Mouse (Mus musculus): ENCODE data around the gene Ctnna3. TPM values are rescaled to one million over a fixed set of nuclear protein-coding genes. Genes with fewer than 3 reads are reported as not detected.
"Not testable (repeated sequence)": the region's sequence is repeated elsewhere in the genome, so short reads cannot be mapped to it uniquely, and the experiment has no call there.

The Ctnna3 gene
- total RNA-seq, 2 experiments from 2014 or later, result 1.0 to 1.5 TPM

GRCm38 (mm10) chr10:64135481-64135880 lies 705.6 kb downstream of the Ctnna3 start:
- DNase-seq (ENCODE audit: low spot score in 2 of 2), result no peak

GRCm38 (mm10) chr10:64146511-64146910 lies 716.6 kb downstream of the Ctnna3 start:
- no peak for DNase-seq (ENCODE audit: low spot score in 2 of 2)

- no peak for DNase-seq (ENCODE audit: low spot score in 2 of 2)
Observed at GRCm38 (mm10) chr10:64181696-64182095, 751.8 kb downstream of the Ctnna3 start.

GRCm38 (mm10) chr10:64182731-64183130 lies 752.8 kb downstream of the Ctnna3 start:
- no peak for DNase-seq (ENCODE audit: low spot score in 2 of 2)

- DNase-seq (ENCODE audit: low spot score in 2 of 2), result no peak
Observed at GRCm38 (mm10) chr10:64188046-64188445, 758.1 kb downstream of the Ctnna3 start.

GRCm38 (mm10) chr10:64197584-64197983 lies 767.7 kb downstream of the Ctnna3 start:
- DNase-seq (ENCODE audit: low spot score in 2 of 2), result no peak

- no peak for DNase-seq (ENCODE audit: low spot score in 2 of 2)
Observed at GRCm38 (mm10) chr10:64215632-64216031, 785.7 kb downstream of the Ctnna3 start.

- no peak for DNase-seq (ENCODE audit: low spot score in 2 of 2)
Observed at GRCm38 (mm10) chr10:64223023-64223422, 793.1 kb downstream of the Ctnna3 start.

- DNase-seq (ENCODE audit: low spot score in 2 of 2), result no peak
Observed at GRCm38 (mm10) chr10:64224007-64224406, 794.1 kb downstream of the Ctnna3 start.

- no peak for DNase-seq (ENCODE audit: low spot score in 2 of 2)
Observed at GRCm38 (mm10) chr10:64224424-64224823, 794.5 kb downstream of the Ctnna3 start.

GRCm38 (mm10) chr10:64225826-64226225 lies 795.9 kb downstream of the Ctnna3 start:
- DNase-seq (ENCODE audit: low spot score in 2 of 2), result not testable (repeated sequence)

GRCm38 (mm10) chr10:64243421-64243820 lies 813.5 kb downstream of the Ctnna3 start:
- no peak for DNase-seq (ENCODE audit: low spot score in 2 of 2)

GRCm38 (mm10) chr10:64268156-64268555 lies 838.3 kb downstream of the Ctnna3 start:
- no peak for DNase-seq (ENCODE audit: low spot score in 2 of 2)

- no peak for DNase-seq (ENCODE audit: low spot score in 2 of 2)
Observed at GRCm38 (mm10) chr10:64275143-64275542, 845.2 kb downstream of the Ctnna3 start.

- DNase-seq (ENCODE audit: low spot score in 2 of 2), result peak; percentile 36 to 41
Observed at GRCm38 (mm10) chr10:64278836-64279235, 848.9 kb downstream of the Ctnna3 start.

- DNase-seq (ENCODE audit: low spot score in 2 of 2), result no peak
Observed at GRCm38 (mm10) chr10:64305802-64306201, 875.9 kb downstream of the Ctnna3 start.

GRCm38 (mm10) chr10:64311622-64312292 lies 881.9 kb downstream of the Ctnna3 start:
- DNase-seq (ENCODE audit: low spot score in 2 of 2), result no peak

GRCm38 (mm10) chr10:64320332-64320731 lies 890.4 kb downstream of the Ctnna3 start:
- DNase-seq (ENCODE audit: low spot score in 2 of 2), result peak; percentile 6 to 13

- DNase-seq (ENCODE audit: low spot score in 2 of 2), result no peak
Observed at GRCm38 (mm10) chr10:64342702-64343379, 912.9 kb downstream of the Ctnna3 start.

- no peak for DNase-seq (ENCODE audit: low spot score in 2 of 2)
Observed at GRCm38 (mm10) chr10:64373288-64373687, 943.4 kb downstream of the Ctnna3 start.

GRCm38 (mm10) chr10:64377751-64378150 lies 947.9 kb downstream of the Ctnna3 start:
- no peak for DNase-seq (ENCODE audit: low spot score in 2 of 2)

GRCm38 (mm10) chr10:64396579-64396978 lies 966.7 kb downstream of the Ctnna3 start:
- no peak for DNase-seq (ENCODE audit: low spot score in 2 of 2)

- not testable (repeated sequence) for DNase-seq (ENCODE audit: low spot score in 2 of 2)
Observed at GRCm38 (mm10) chr10:64418396-64418795, 988.5 kb downstream of the Ctnna3 start.

Measured in layer of hippocampus, postnatal 10 days (tissue).